Mouse (Mus musculus) erythroid progenitor cell, adult 5-6 weeks (primary cell): ENCODE data around the gene Upk1b. TPM values are rescaled to one million over a fixed set of nuclear protein-coding genes. Genes with fewer than 3 reads are reported as not detected.
"Not testable (repeated sequence)": the region's sequence is repeated elsewhere in the genome, so short reads cannot be mapped to it uniquely, and the experiment has no call there.

Source experiments
- ATAC-seq: replicated peaks from 2 replicates; pipeline ENCODE4 v1.8.0; 2016; ENCODE audit warnings: moderate number of reproducible peaks, mild to moderate bottlenecking, moderate TSS enrichment, inconsistent platforms; ENCODE audit not compliant: poor library complexity, low FRiP score, severe bottlenecking
- total RNA-seq, 2 experiments: library from RNA; stranded (forward) in 1 of 2; stranded (reverse) in 1 of 2; fragments of 150-400 nt in 1 of 2; fragments of 186-747, 209-891 nt in 1 of 2; gene quantifications; 2 replicates each; pipeline versions ENCODE4 v1.2.3 to v1.2.4; 2015 to 2017; ENCODE audit warnings: low replicate concordance in 2 of 2

The Upk1b gene
- total RNA-seq (2015; ENCODE audit: low replicate concordance), result not detected in 2 replicates
- total RNA-seq (2017; ENCODE audit: low replicate concordance), result not detected in 2 replicates

DNA sequence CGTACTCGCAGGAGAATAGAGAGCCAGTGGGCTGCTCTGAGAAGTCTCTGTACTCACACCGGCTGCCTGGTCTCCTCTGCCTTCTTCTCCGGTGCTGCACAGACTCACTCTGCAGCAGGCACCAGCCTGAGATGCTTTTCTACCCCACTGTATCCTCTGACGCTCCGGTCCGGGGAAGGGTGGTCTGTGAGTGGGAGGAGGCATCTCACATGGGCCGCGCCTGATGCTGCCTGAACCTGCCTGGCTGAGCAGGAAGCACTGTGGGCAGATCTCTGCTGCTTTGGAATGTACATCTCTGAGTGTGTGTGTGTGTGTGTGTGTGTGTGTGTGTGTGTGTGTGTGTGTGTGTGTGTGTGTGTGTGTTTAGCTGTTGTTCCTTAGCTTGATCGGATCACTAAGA lies at the start of gene Upk1b:
Upk1b (minus strand) TSS at position 238 of the 400 bp plus-strand sequence.
- ATAC-seq, result no peak

DNA sequence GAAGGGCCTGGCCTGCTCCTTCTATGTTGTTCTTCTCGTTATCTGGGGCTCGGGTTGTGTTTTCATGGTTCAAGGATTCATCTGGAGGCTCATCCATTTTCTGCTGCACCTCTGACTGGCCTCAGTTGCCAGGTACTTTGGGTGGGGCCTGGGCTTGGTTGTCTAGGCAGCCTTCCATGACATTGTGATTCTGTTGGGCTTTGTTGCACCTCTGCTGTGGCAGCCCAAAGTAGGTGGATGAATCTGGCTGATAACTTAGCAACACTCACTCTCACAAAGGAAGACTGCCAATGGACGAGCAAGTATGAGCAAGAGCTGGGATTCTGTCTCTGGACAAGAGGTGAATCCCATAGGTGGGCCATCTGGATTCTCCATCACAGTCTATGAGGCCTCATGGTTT lies 28.5 kb upstream of the Upk1b start, which contains the start of gene 4930435E12Rik:
4930435E12Rik (minus strand) TSS at position 101 of the 400 bp plus-strand sequence.
- no peak for ATAC-seq

DNA sequence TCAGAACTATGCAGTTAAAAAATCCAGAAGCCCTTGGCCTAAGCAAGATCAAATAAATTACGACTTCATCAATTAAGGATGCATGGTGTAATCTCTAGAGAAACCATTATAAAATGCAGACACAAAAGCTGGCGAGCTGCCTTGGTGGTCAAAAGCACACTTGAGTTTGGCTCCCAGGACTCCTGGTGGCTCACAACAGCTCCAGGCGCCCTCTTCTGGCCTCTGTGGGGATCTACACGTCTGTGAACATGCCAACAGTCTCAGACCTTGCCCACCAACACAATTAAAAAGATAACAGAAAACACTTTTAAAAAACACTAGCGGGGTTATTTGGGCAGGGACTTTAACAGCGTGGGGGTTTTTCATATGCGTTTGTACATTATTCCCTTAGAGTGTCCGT lies 12.4 kb upstream of the Upk1b start:
- no peak for ATAC-seq

DNA sequence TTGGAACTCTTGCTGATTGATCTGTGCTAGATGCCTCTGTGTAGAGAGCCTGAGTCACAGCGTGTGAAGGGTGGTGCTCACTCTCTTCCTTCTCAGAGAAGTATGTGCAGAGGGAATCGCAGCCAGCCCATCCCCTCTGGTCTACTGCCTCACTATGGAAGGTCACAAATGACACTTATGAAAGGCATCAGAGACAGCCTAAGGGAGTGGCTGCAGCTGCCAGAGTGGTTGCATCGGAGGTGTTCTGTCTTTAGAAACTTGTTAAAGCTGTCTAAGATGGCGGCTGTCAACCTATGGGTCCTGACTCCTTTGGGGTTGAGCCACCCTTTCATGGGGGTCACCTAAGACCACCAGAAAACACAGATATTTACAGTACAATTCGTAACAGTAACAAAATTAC lies 10.1 kb upstream of the Upk1b start:
- no peak for ATAC-seq

DNA sequence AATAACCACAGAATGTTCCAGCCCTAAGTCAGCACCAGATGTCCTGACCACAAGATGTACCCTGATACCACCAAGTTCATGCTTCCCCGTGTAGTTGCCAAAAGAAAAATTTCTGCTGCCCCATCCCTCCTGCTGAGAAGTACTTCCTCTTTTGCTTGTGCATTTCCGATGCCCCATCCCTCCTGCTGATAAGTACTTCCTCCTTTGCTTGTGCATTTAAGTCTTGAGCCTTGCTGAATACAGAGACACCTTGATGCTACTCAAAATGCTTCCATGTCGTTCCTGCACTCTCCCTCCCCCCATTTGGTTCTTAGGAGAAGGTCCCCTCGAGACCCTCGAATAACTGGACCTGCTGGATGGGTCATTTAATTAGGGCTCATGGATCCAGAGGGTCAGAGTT lies 7.7 kb upstream of the Upk1b start:
- not testable (repeated sequence) for ATAC-seq

DNA sequence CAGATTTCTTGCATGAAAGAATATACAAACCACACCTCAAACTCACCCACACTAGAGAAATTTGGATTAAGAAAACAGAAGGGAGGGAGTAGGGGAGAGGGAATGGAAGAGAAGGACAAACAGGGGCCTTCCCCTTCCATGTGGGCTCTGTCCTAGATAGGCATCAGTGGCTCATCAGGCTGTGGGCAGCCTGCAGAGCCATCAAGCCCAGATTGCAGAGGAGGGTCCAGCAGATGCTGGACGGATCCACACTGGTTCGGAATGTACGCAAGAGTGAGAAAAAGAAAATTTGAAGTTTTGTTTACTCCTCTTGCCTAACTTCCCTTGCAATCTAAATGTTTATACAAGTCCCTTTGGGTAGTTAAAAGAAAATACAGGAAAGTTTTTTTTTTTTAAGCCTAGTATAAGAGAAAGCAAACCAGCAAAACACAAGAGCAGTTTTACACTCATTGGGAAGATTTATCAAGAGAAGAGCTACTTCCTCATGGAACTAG lies 1.1 kb downstream of the Upk1b start:
- no peak for ATAC-seq

DNA sequence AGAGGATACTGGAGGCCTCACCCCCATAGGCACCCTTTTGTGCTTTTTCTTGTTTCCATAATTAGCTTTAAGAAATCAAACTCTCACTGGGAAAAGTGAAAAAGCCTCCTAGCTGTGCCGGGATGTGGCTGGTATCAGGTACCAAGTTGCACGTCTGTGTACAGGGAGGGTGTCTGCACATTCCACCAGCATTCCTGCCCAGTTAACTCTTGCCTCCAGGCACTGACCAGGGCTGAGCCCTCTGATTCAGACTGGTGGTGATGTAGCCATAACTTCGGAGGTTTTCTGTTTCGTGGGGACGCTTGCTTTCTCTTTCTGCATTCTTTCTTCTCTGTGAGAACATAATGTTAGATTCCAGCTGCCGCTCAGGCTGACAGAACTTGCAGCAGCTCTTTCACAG lies 7.0 kb downstream of the Upk1b start:
- ATAC-seq, result no peak

DNA sequence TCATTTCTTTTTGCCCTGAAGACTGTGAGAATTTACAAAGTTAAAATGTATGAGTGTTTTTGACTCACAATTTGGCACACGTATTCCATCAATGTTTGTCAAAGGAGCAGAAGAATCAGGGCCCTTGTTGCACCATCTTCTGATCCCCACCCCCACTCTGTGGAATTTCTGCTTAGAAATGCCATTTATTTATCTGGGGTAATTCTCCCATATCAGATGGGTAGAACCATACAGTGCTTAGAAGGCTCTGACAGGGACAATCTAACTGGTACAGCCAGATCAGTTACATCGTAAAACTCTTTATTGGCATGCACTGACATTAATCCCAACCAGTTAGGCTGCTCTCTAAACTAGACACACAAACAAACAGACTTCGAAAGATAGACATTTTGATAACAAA lies 10.2 kb downstream of the Upk1b start:
- ATAC-seq, result no peak

DNA sequence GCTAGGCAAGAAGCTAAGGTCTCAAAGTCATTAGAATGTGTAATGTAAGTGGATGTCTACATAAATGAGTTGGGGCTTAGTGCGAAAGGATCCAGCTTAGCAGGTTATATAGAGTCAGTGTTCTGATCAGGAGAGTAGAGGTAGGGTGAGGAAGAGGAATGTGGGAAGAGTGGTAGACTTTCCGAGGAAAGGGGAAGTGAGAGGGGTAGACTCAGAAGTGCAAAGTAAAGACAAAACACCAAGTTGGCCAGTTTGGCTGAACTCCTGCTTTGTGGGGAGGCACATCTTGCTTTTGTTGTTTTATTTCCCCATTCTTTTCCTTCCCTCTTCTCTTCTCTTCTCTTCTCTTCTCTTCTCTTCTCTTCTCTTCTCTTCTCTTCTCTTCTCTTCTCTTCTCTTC lies 11.1 kb downstream of the Upk1b start:
- no peak for ATAC-seq

DNA sequence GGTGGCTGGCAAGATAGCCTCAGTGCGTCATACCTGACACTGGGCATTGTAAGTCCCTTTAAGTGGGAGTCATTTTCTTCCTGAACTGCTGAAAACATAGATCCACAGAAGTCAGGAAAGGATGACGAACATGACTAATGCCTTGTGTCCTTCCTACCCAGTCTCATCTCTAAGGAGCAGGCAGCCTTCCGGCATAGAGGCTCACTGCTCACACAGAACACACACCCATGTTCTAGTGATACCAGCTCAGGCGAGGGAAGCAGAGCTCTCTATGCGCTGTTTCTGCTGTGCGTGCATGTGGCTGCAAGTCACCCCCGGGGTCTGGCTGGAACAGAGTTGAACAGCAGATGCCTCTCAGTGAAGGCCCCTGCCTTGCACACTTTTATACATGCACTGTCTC lies 14.8 kb downstream of the Upk1b start:
- no peak for ATAC-seq

DNA sequence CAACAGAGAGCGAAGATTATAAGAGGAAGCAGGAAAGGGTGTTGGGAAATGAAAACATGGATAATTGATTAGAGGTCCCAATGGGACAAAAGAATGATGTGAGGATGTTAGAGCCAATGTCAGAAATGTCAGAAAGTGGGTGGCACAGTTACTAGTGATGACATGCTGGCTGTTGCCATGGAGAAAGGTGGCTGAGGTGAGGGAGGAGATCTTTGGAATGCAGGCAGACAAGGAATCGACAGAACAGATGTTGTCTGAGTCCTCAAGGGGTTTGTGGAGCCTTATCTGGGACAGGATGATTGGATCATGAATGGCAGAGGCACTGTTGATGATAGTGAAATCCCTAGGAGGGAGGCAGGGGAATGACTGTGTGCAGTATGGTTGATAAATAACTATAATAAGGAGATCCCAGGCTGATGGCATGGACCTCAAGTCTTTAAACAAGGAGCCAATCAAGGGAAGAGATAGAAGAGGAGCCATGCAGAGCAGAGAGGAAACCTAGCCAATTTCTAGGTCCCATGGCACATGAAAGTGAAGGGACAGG lies 17.5 kb downstream of the Upk1b start:
- ATAC-seq, result no peak

DNA sequence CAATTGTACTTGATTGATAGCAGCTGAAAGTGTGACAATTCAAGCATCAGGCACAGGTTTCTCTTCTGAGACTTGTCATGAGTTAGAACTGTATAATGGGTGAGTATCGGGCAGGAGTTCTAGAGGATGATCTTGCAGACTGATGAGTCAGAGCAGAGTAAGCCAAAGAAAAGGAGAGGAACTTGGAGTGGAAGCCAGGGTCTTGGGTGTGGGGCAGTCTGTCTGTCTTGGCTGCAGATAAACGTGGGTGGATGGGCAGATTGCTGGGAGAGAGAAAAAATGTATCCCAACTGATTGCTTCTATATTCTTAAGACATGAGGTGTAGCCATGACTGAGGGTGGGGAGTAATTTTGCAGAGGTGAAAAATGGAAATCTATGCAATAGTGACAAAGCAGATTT lies 18.2 kb downstream of the Upk1b start:
- no peak for ATAC-seq

DNA sequence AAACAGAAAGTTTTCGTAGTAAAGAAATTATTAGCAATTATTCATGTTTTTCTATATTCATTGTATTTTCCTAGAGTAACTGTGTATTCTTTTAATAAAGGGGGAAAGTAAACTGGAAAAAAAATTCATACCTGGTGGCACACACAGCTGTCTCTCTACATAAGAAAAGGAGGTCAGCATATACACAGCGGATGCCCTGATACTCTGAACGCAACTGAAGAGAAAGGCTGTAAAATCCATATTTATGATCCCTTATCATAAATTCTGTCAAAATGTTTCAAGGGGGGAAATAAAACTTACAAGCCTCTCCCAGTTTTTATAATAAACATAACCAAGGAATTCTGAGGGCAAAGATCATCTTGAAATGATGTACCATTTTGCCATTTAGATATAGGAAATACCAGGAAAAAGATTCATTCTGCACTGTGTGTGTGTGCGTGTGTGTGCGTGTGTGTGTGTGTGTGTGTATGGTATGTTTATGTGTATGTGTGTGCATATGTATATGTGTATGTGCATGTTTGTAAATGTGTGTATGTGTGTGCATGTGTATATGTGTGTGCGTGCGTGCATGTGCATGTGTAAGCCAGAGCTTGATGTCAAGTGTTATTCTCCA lies 19.1 kb downstream of the Upk1b start:
- ATAC-seq, result no peak

DNA sequence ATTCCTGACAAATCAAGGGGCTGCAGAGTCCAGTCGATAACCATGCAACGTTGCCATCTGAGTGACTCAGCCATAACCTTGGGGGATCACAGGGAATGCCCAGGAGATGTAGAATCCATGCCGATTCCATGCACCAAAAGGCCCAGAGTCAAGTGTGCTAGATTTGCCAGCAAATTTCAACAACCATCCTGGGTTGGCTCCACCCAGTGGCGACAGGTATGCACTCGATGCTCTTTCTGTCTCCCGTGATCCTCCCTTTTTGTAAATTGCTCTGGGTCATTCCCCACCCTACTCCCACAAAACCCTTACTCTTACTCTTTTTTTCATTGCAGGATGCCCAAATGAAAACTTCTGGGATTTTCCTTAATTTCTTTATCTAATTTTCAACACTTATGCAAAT lies 23.8 kb downstream of the Upk1b start:
- no peak for ATAC-seq

DNA sequence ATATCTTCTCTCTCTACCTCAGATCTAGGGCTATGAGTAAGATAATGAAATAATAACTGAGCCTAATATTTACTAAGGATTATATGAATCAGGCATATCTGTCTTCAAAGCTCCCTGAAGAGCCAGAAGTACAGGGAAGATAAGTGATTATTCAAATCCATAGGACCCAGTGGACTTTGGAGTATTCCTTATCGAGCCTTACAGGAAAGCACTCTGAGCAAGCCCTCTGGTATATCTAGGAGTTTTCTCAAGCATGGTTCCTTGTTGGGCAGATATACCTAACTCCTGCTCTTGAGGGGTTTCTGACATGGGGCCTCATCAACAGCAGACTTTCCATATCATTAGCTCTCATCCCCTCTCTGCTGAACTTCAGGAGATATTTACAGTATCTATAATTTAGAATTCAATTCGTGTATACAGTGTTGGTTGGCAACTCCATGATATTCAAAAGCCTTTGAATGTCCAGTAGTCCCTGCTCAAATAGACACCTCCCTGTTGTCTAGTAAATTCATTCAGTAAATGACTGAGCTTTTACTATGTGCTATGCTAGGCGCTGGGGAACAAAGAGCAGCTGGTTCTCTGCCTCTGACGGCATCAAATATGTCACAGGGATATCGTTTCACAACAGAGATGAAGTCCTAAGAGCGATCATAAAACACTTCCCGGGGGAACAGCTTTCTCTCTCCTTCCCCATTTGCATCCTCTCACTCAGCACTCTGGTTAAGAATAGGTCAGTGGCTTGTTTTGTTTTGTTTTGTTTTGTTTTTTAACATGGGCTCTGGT lies 25.0 kb downstream of the Upk1b start:
- ATAC-seq, result no peak

DNA sequence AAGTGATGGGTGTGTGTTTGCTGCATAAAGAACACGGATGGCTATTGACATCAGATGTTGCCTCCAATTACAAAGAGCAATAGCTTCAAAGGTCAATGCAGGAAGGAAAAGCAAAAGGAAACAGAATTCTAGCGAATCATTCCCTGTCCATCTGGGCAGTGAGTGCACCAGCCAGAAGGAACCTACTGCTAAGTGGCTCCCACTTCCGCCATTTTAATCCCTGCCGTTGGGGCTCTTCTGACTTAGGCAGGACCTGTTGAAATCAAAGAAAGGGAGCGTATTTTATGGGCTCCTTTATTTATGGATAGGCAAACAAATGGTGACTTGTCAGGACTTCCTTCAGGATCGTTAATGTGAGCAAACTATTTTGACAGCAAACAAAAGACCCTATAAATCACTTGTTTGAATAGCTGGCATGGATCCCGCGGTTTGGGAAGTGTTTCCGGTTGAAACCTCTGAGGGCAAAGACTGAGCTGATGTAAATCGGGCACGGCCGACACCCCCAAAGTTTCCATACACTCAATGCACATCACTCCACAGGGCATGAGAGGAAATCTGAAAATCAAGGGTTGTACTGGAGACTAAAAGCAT lies 27.1 kb downstream of the Upk1b start:
- no peak for ATAC-seq

DNA sequence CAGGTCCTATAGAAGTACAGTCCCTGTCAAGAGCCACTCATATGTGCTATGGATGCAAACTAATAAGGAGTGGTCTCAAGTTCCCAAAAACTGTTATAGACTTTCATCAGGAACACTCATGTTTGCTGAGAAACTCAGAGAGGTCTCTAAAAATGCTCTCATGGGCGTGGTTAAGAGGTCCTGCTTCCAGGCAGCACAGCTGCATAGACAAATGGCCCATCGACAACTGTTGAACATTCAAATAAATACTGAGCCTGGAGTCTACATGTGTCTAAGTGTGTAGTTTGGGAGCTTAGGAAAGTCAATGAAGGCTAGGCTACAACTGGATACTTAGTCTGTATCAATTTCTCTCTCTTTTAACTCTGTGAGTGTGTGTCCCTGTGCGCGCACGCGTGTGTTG lies 29.0 kb downstream of the Upk1b start:
- ATAC-seq, result no peak

DNA sequence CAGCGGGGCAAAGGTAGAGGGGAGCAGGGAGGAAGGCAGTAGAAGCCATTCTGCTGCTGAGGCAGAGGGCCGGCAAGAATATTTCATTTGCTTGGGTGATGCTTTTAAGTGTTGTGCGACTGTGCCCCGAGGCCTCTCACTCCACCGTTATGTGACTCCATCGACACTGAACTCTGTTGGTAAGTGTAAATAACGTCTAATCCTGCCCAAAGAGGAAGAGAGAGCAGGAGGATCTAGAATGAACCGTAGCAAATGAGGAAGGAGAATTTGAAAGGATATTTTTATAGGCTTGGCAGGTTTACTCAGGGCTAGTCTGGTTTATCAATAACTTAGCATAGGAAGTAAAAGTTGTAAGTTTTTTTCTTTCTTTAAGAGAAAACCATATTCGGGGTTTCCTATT lies 30.6 kb downstream of the Upk1b start:
- ATAC-seq, result no peak

DNA sequence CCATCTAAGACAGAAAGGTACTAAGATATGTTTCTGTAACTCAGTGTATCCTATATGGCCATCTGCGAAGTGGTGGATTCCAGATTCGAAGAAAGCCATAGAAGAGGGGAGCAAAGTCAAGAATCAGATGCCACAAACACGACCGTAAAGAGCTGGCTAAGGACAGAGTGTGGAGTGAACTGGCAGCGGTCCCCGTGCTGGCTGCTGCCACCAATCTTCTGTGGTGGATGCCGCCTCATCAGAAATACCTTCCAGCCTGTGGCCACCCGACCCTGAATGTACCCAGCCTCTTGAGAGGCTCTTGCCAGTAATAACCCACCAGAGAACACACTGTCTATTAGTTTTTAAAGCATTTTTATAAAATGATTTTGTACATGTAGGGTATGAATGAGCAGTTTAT lies 31.7 kb downstream of the Upk1b start:
- ATAC-seq, result no peak

DNA sequence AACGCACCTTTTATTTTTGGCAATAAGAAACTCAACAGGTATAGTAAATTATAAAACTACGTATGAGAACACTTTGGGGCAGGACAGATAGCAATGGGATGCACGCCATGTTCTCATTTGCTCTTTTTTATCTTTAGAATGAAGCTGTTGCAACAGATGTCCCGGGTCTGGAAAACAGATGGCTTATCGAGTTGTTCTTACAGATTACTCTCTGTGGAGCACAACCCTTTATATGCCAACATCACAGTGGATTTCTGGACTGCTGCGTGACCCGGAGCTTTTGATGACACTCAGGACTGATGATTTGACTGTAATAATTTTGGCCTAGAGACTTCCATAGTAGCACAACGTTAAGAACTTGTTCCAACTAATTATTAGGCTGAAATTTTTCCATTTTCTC lies 32.4 kb downstream of the Upk1b start:
- ATAC-seq, result no peak

DNA sequence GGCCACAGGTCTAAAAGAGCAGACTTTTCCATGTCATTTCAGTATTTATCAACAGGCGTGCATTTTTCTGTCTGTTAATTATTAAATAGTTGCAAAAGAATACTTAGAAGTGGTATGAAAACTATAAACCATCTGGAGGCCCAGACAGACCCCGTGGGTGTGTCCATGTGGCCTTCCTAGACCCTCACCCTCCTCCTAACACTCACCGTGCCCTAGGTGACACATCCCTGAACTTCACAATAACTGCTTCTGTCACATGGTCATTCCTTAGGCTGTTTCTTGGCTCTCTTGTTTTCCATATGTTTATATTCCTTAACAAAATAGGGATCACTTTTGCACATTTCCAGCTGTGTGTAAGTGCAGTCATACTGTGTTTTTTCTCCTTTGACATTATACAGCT lies 33.5 kb downstream of the Upk1b start:
- no peak for ATAC-seq
